Mouse (Mus musculus): ENCODE results near the gene Nqo2. TPM values are rescaled to one million over a fixed set of nuclear protein-coding genes. Genes with fewer than 3 reads are reported as not detected.
A peak's percentile ranks its signal among the peaks of the same experiment; 100 is the strongest.

Gene Nqo2
- polyA plus RNA-seq, 1 experiment from 2014 or later = 36.3 TPM

- Histone ChIP-seq H3K4me3 (ENCODE audit: low read depth, low read length) (no peak overlapping the region), H3K36me3 (ENCODE audit: control insufficient read depth, insufficient read depth, low read length) (peaks cover 88% of the 10 kb centered on the region), H3K4me1 (replicated peaks; ENCODE audit: control insufficient read depth, insufficient read depth, low read length) (no peaks in the 10 kb centered on the region), H3K9ac (ENCODE audit: low read length) (no peak overlapping the region), H3K4me2 (ENCODE audit: low read length) (no peak overlapping the region), H3K27me3 (replicated peaks; ENCODE audit: control insufficient read depth, insufficient read depth, low read length) (no peaks in the 10 kb centered on the region), H3K27ac (ENCODE audit: low read depth) (no peak overlapping the region), H3K9me3 (ENCODE audit: control insufficient read depth, low read length) (no peaks in the 10 kb centered on the region)
- DNase-seq (ENCODE audit: low spot score) = no peak
- ATAC-seq (replicated peaks; ENCODE audit: low FRiP score, low TSS enrichment, low read depth) = no peak
- WGBS = 95% methylated on average over 9 of the region's 9 CpGs
Observed at GRCm38 (mm10) chr13:34016927-34017569, 52.6 kb downstream of the Nqo2 start.

GRCm38 (mm10) chr13:34018521-34018920 lies 54.0 kb downstream of the Nqo2 start:
- H3K9ac ChIP-seq (ENCODE audit: low read length) = no peak overlapping the region
- H3K4me2 ChIP-seq (ENCODE audit: low read length) = no peak overlapping the region
- no peaks in the 10 kb centered on the region for H3K27me3 ChIP-seq (replicated peaks; ENCODE audit: control insufficient read depth, insufficient read depth, low read length)
- WGBS = 86% methylated on average over 1 of the region's 1 CpGs
- DNase-seq (ENCODE audit: low spot score) = no peak
- H3K4me3 ChIP-seq (ENCODE audit: low read depth, low read length) = no peak overlapping the region
- H3K9me3 ChIP-seq (ENCODE audit: control insufficient read depth, low read length) = no peaks in the 10 kb centered on the region
- ATAC-seq (replicated peaks; ENCODE audit: low FRiP score, low TSS enrichment, low read depth) = no peak
- peaks cover 95% of the 10 kb centered on the region for H3K36me3 ChIP-seq (ENCODE audit: control insufficient read depth, insufficient read depth, low read length)
- H3K27ac ChIP-seq (ENCODE audit: low read depth) = no peak overlapping the region
- no peaks in the 10 kb centered on the region for H3K4me1 ChIP-seq (replicated peaks; ENCODE audit: control insufficient read depth, insufficient read depth, low read length)

GRCm38 (mm10) chr13:34021998-34022397 lies 57.5 kb downstream of the Nqo2 start:
- Histone ChIP-seq H3K9ac (ENCODE audit: low read length) (no peak overlapping the region), H3K27me3 (replicated peaks; ENCODE audit: control insufficient read depth, insufficient read depth, low read length) (no peaks in the 10 kb centered on the region), H3K27ac (ENCODE audit: low read depth) (no peak overlapping the region), H3K9me3 (ENCODE audit: control insufficient read depth, low read length) (no peaks in the 10 kb centered on the region), H3K4me1 (replicated peaks; ENCODE audit: control insufficient read depth, insufficient read depth, low read length) (no peaks in the 10 kb centered on the region), H3K36me3 (ENCODE audit: control insufficient read depth, insufficient read depth, low read length) (peaks cover 75% of the 10 kb centered on the region), H3K4me2 (ENCODE audit: low read length) (no peak overlapping the region), H3K4me3 (ENCODE audit: low read depth, low read length) (no peak overlapping the region)
- WGBS = 86% methylated on average over 2 of the region's 2 CpGs
- no peak for DNase-seq (ENCODE audit: low spot score)
- ATAC-seq (replicated peaks; ENCODE audit: low FRiP score, low TSS enrichment, low read depth) = no peak

- no peak for ATAC-seq (replicated peaks; ENCODE audit: low FRiP score, low TSS enrichment, low read depth)
Observed at GRCm38 (mm10) chr13:34032041-34032440, 67.6 kb downstream of the Nqo2 start.

GRCm38 (mm10) chr13:34035424-34035823 lies 70.9 kb downstream of the Nqo2 start:
- H3K9me3 ChIP-seq (ENCODE audit: control insufficient read depth, low read length) = no peaks in the 10 kb centered on the region
- no peak overlapping the region for H3K27ac ChIP-seq (ENCODE audit: low read depth)
- peaks cover 34% of the 10 kb centered on the region for H3K36me3 ChIP-seq (ENCODE audit: control insufficient read depth, insufficient read depth, low read length)
- 83% methylated on average over 3 of the region's 3 CpGs for WGBS
- no peak overlapping the region for H3K9ac ChIP-seq (ENCODE audit: low read length)
- no peaks in the 10 kb centered on the region for H3K27me3 ChIP-seq (replicated peaks; ENCODE audit: control insufficient read depth, insufficient read depth, low read length)
- no peak for DNase-seq (ENCODE audit: low spot score)
- H3K4me1 ChIP-seq (replicated peaks; ENCODE audit: control insufficient read depth, insufficient read depth, low read length) = peaks cover 18% of the 10 kb centered on the region
- H3K4me2 ChIP-seq (ENCODE audit: low read length) = no peak overlapping the region
- no peak for ATAC-seq (replicated peaks; ENCODE audit: low FRiP score, low TSS enrichment, low read depth)
- H3K4me3 ChIP-seq (ENCODE audit: low read depth, low read length) = no peak overlapping the region

More at GRCm38 (mm10) chr13:34032041-34032440, 67.6 kb downstream of the Nqo2 start:
- Histone ChIP-seq H3K4me2 (ENCODE audit: low read length) (no peak overlapping the region), H3K9me3 (ENCODE audit: control insufficient read depth, low read length) (no peaks in the 10 kb centered on the region), H3K27me3 (replicated peaks; ENCODE audit: control insufficient read depth, insufficient read depth, low read length) (no peaks in the 10 kb centered on the region), H3K4me1 (replicated peaks; ENCODE audit: control insufficient read depth, insufficient read depth, low read length) (peaks cover 3% of the 10 kb centered on the region), H3K4me3 (ENCODE audit: low read depth, low read length) (no peak overlapping the region), H3K36me3 (ENCODE audit: control insufficient read depth, insufficient read depth, low read length) (peaks cover 65% of the 10 kb centered on the region), H3K9ac (ENCODE audit: low read length) (no peak overlapping the region), H3K27ac (ENCODE audit: low read depth) (no peak overlapping the region)
- 85% methylated on average over 2 of the region's 2 CpGs for whole genome bisulfite sequencing
- no peak for DNase-seq (ENCODE audit: low spot score)

GRCm38 (mm10) chr13:34036726-34037125 lies 72.2 kb downstream of the Nqo2 start:
- Histone ChIP-seq H3K36me3 (ENCODE audit: control insufficient read depth, insufficient read depth, low read length) (peaks cover 24% of the 10 kb centered on the region), H3K27ac (ENCODE audit: low read depth) (0 out of 2 replicates have a peak overlapping the region, but pooled peaks have one; percentile 78), H3K4me3 (ENCODE audit: low read depth, low read length) (no peak overlapping the region), H3K4me2 (ENCODE audit: low read length) (no peak overlapping the region), H3K9me3 (ENCODE audit: control insufficient read depth, low read length) (no peaks in the 10 kb centered on the region), H3K27me3 (replicated peaks; ENCODE audit: control insufficient read depth, insufficient read depth, low read length) (no peaks in the 10 kb centered on the region), H3K4me1 (replicated peaks; ENCODE audit: control insufficient read depth, insufficient read depth, low read length) (peaks cover 18% of the 10 kb centered on the region), H3K9ac (ENCODE audit: low read length) (no peak overlapping the region)
- ATAC-seq (replicated peaks; ENCODE audit: low FRiP score, low TSS enrichment, low read depth) (no peak), DNase-seq (ENCODE audit: low spot score) (no peak)
- 76% methylated on average over 5 of the region's 5 CpGs for WGBS

- Histone ChIP-seq H3K4me3 (ENCODE audit: low read depth, low read length) (peak within 1 kb of the TSS; percentile 77), H3K4me1 (replicated peaks; ENCODE audit: control insufficient read depth, insufficient read depth, low read length) (peaks cover 18% of the 10 kb centered on the region), H3K9ac (ENCODE audit: low read length) (peak within 1 kb of the TSS; percentile 90), H3K27ac (ENCODE audit: low read depth) (peak within 1 kb of the TSS; percentile 78), H3K9me3 (ENCODE audit: control insufficient read depth, low read length) (no peaks in the 10 kb centered on the region), H3K4me2 (ENCODE audit: low read length) (peak within 1 kb of the TSS; percentile 82), H3K27me3 (replicated peaks; ENCODE audit: control insufficient read depth, insufficient read depth, low read length) (no peaks in the 10 kb centered on the region), H3K36me3 (ENCODE audit: control insufficient read depth, insufficient read depth, low read length) (peaks cover 22% of the 10 kb centered on the region)
- DNase-seq (ENCODE audit: low spot score) (peak; percentile 94), ATAC-seq (replicated peaks; ENCODE audit: low FRiP score, low TSS enrichment, low read depth) (peak; percentile 90)
- WGBS = 1% methylated on average over 37 of the region's 37 CpGs
Observed at GRCm38 (mm10) chr13:34037172-34038055, 72.9 kb downstream of the Nqo2 start, which contains the start of gene Bphl. Gene Bphl (plus strand): TSS chr13:34037597.

GRCm38 (mm10) chr13:34038056-34038432 lies 73.6 kb downstream of the Nqo2 start:
- WGBS = 38% methylated on average over 5 of the region's 5 CpGs
- no peaks in the 10 kb centered on the region for H3K27me3 ChIP-seq (replicated peaks; ENCODE audit: control insufficient read depth, insufficient read depth, low read length)
- peak overlapping the region; percentile 82 for H3K4me2 ChIP-seq (ENCODE audit: low read length)
- DNase-seq (ENCODE audit: low spot score) = no peak
- H3K4me3 ChIP-seq (ENCODE audit: low read depth, low read length) = peak overlapping the region; percentile 77
- H3K4me1 ChIP-seq (replicated peaks; ENCODE audit: control insufficient read depth, insufficient read depth, low read length) = peaks cover 18% of the 10 kb centered on the region
- no peaks in the 10 kb centered on the region for H3K9me3 ChIP-seq (ENCODE audit: control insufficient read depth, low read length)
- H3K36me3 ChIP-seq (ENCODE audit: control insufficient read depth, insufficient read depth, low read length) = peaks cover 15% of the 10 kb centered on the region
- peak overlapping the region; percentile 78 for H3K27ac ChIP-seq (ENCODE audit: low read depth)
- no peak for ATAC-seq (replicated peaks; ENCODE audit: low FRiP score, low TSS enrichment, low read depth)
- peak overlapping the region; percentile 90 for H3K9ac ChIP-seq (ENCODE audit: low read length)

Measured in intestine, embryonic 14.5 days (tissue).